Mouse (Mus musculus): ENCODE results near the gene Trnp1.

GRCm38 (mm10) chr4:133481488-133481887 is 16.9 kb downstream of the Trnp1 start:
- TF ChIP-seq HCFC1 (IDR thresholded peaks at IDR 0.05; ENCODE audit: borderline replicate concordance, insufficient read depth, low read length) (no peak), ZC3H11A (IDR thresholded peaks at IDR 0.05; ENCODE audit: borderline replicate concordance, low read depth, low read length) (no peak), ZNF384 (IDR thresholded peaks at IDR 0.05; ENCODE audit: low read depth, low read length) (no peak), CHD2 (IDR thresholded peaks at IDR 0.05; ENCODE audit: low read depth, low read length) (no peak)
